Mouse (Mus musculus) small intestine, adult 2 months (tissue): Measurements from ENCODE around the gene Gjc1.

ENCODE experiments used
- CTCF ChIP-seq: fragments of 200-500 bp; IDR thresholded peaks from 2 replicates; pipeline ENCODE4 v1.5.1; 2012; ENCODE audit warnings: low read depth, mild to moderate bottlenecking, control low read depth, inconsistent platforms, low read length, moderate library complexity, mixed read lengths; ENCODE audit not compliant: insufficient replicate concordance, insufficient read length; ENCODE audit errors: extremely low read depth
- POLR2A ChIP-seq: fragments of 200-500 bp; IDR thresholded peaks from 2 replicates; pipeline ENCODE4 v1.6.1; 2012; ENCODE audit warnings: low read depth, mild to moderate bottlenecking, control low read depth, inconsistent platforms, low read length, moderate library complexity

DNA sequence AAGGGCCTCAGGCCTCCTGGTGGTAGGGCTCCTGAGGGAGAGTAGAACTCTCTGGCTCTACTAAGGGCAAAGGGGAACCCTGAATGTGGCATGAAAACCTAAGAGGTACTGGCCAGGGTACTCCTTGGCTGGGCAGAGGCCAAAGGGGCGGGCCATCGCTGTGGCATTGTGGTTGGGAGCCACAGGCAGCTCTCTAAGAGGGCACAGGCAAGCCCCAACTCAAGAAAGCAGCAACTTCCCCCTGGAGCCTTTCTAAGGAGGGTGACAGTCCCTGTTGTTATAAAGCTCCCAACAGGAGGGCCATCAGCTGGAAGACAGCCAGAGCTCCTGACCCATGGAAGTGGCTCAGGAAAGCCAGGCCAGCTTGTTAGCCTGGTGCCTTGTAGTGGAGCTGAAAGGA is 60.5 kb downstream of the Gjc1 start:
- TF ChIP-seq POLR2A (no peak), CTCF (no peak)
